Mouse (Mus musculus): Measurements from ENCODE around the gene Rnf146.

DNA sequence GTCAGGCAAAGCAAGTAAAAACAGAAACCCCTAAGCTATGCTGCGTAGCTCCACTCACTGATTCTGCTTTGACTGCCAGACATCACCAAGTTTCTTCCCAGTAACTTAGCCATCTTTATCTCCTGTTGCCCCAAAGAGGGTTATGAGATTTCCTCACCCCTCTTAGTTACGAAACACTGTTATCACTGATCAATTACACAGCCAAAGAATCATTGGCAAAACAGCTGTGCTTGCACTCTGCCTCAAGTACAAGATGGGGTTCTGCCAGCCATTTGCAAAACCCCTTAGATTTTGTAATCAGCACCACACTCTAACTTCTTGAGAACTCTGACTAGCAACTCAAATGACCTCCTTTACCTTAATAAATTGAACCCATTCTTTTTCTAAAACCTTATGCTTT is 10.8 kb downstream of the Rnf146 start:
- TF ChIP-seq MAFK (IDR thresholded peaks at IDR 0.05; ENCODE audit: insufficient read depth, low read depth, low read length) = no peak
- no peak for TF ChIP-seq ZNF384 (IDR thresholded peaks at IDR 0.05; ENCODE audit: low read depth, low read length)
- no peak for TF ChIP-seq CHD2 (IDR thresholded peaks at IDR 0.05; ENCODE audit: low read depth, low read length)
- TF ChIP-seq ZC3H11A (IDR thresholded peaks at IDR 0.05; ENCODE audit: borderline replicate concordance, low read depth, low read length) = no peak
